Mouse (Mus musculus): ENCODE measurements at regions not wholly inside any gene's neighbourhood (a gene's known extent, or its start where the extent isn't known, plus 50 kb on each side); places are given as distances from the start of the nearest gene placed in this dataset.

DNA sequence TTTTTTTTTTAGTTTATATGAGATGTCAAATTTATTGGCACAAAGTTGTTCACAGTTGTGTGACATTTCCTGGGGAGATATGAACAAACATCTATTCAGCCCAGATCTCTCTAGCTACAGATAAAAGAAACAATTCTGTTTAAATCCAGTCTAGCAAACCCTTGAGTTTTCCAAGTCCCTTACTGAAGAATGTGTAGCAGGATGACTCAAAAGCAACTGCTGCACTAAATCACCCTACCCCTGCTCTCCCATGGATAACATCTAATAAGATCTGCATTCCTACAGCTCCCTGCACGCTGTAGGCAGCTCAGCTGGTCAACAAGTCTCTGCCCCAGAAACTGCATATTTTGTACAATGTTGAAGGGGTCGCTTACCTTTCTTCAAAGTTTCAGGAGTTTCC lies 1242.6 kb upstream of the Lrrc6 start:
- DNase-seq (ENCODE audit: low spot score) (no peak), ATAC-seq (replicated peaks; ENCODE audit: low FRiP score) (no peak)
- H3K4me3 ChIP-seq (ENCODE audit: low read depth, low read length) = no peak overlapping the region

DNA sequence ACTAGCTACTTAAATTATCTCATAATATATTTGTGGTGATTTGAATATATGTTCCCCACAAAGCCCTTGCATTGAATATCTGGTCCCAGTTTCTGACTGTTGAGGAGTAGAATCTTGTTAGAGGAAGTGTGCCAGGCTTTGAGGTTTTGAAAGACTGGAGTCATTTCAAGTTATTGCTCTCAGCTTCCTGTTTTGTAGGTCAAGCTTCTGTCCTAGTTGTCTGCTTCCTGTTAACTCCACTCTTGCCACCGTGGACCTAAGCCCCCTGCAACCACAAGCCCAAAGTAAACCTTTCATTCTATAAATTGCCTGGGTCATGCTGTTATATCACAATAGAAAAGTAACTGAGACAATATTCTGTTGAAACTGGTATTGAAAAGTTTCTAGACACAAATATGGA lies 1232.3 kb upstream of the Lrrc6 start:
- Histone ChIP-seq H3K4me2 (no peak overlapping the region), H3K9me3 (ENCODE audit: control insufficient read depth, low read length) (no peaks in the 10 kb centered on the region), H3K4me1 (replicated peaks; ENCODE audit: control insufficient read depth, insufficient read depth, low read length) (no peaks in the 10 kb centered on the region), H3K9ac (ENCODE audit: low read depth, low read length) (no peak overlapping the region), H3K27me3 (replicated peaks; ENCODE audit: control insufficient read depth, insufficient read depth, low read length) (no peaks in the 10 kb centered on the region), H3K36me3 (ENCODE audit: control insufficient read depth, insufficient read depth, low read length) (no peaks in the 10 kb centered on the region), H3K27ac (ENCODE audit: low read depth, low read length) (no peak overlapping the region), H3K4me3 (ENCODE audit: low read depth, low read length) (no peak overlapping the region)
- no peak for DNase-seq (ENCODE audit: low spot score)
- ATAC-seq (replicated peaks; ENCODE audit: low FRiP score) = no peak
- WGBS = 36% methylated on average over 1 of the region's 1 CpGs

More for the DNA sequence above, 1242.6 kb upstream of the Lrrc6 start:
- Histone ChIP-seq H3K36me3 (ENCODE audit: control insufficient read depth, insufficient read depth, low read length) (no peaks in the 10 kb centered on the region), H3K4me2 (no peak overlapping the region), H3K9me3 (ENCODE audit: control insufficient read depth, low read length) (no peaks in the 10 kb centered on the region), H3K9ac (ENCODE audit: low read depth, low read length) (no peak overlapping the region), H3K27me3 (replicated peaks; ENCODE audit: control insufficient read depth, insufficient read depth, low read length) (no peaks in the 10 kb centered on the region), H3K4me1 (replicated peaks; ENCODE audit: control insufficient read depth, insufficient read depth, low read length) (no peaks in the 10 kb centered on the region), H3K27ac (ENCODE audit: low read depth, low read length) (no peak overlapping the region)
- WGBS = 60% methylated on average over 2 of the region's 2 CpGs

DNA sequence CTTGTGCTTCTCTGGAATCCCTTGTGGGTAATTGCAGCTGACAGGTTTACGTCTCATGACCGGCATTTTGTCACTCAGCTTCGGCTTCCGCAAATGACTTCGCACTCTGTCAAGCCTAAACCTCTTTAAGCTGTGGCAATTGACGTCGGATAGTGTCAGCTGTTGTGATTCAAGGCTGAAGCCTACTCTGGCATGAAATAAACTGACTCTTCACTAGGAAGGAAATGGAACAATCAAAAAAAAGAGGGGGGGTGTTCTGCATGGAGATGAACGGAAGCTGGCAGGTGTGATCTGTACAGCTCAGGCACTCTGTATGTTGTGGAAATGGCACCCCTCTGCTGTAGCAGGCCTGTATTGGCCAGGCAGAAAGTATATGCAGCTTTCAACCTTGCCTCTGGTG lies 1228.8 kb upstream of the Lrrc6 start:
- no peaks in the 10 kb centered on the region for H3K27me3 ChIP-seq (replicated peaks; ENCODE audit: control insufficient read depth, insufficient read depth, low read length)

DNA sequence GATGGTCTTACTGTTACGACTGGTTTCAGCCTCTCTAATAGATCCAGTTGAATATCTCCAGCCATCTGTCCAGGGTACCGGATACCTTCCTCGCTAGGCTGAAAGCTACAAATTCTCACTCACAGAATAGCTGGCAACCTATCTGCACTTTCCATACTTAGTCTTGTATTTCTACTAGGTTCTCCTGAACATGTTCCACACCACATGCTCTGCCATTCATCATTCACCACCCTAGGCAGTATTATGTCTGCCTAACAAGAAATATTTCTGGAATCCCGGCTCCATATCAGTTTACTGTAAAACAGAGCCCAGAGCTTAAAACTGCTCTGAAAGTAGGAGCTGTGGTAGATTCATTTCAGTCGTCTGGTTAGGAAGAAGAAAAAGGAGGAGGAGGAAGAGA lies 1224.5 kb upstream of the Lrrc6 start:
- Histone ChIP-seq H3K4me2 (no peak overlapping the region), H3K9me3 (ENCODE audit: control insufficient read depth, low read length) (no peaks in the 10 kb centered on the region)

More for the DNA sequence above, 1228.8 kb upstream of the Lrrc6 start:
- Histone ChIP-seq H3K4me1 (replicated peaks; ENCODE audit: control insufficient read depth, insufficient read depth, low read length) (no peaks in the 10 kb centered on the region), H3K36me3 (ENCODE audit: control insufficient read depth, insufficient read depth, low read length) (no peaks in the 10 kb centered on the region), H3K27ac (ENCODE audit: low read depth, low read length) (no peak overlapping the region), H3K4me3 (ENCODE audit: low read depth, low read length) (no peak overlapping the region), H3K9me3 (ENCODE audit: control insufficient read depth, low read length) (no peaks in the 10 kb centered on the region), H3K4me2 (no peak overlapping the region), H3K9ac (ENCODE audit: low read depth, low read length) (no peak overlapping the region)
- 82% methylated on average over 8 of the region's 8 CpGs for WGBS
- ATAC-seq (replicated peaks; ENCODE audit: low FRiP score) = no peak
- no peak for DNase-seq (ENCODE audit: low spot score)

DNA sequence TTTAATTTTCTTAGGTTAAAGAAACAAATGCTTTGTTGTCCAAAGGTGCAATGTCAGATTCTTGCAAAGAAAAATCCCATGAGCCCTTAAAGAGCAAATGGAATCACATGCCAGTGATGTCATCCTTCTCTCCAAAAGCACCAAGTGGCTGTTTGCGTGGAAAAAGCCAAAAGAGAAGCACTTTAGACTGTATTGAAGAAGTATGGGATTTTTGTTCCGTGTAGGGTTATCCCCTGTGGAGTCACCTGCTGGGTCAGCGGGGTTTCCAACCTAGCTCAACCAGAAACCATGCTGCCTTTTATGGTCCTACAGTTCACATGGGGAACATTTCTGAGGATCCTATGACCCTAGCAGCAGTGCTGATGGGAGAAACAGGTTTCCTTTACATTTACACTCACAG lies 1213.5 kb upstream of the Lrrc6 start:
- H3K36me3 ChIP-seq (ENCODE audit: control insufficient read depth, insufficient read depth, low read length) = no peaks in the 10 kb centered on the region
- H3K9ac ChIP-seq (ENCODE audit: low read depth, low read length) = no peak overlapping the region
- no peaks in the 10 kb centered on the region for H3K27me3 ChIP-seq (replicated peaks; ENCODE audit: control insufficient read depth, insufficient read depth, low read length)
- DNase-seq (ENCODE audit: low spot score) (no peak), ATAC-seq (replicated peaks; ENCODE audit: low FRiP score) (no peak)
- H3K4me2 ChIP-seq = no peak overlapping the region
- WGBS = 77% methylated on average over 3 of the region's 3 CpGs
- no peak overlapping the region for H3K27ac ChIP-seq (ENCODE audit: low read depth, low read length)
- no peak overlapping the region for H3K4me3 ChIP-seq (ENCODE audit: low read depth, low read length)
- H3K9me3 ChIP-seq (ENCODE audit: control insufficient read depth, low read length) = no peaks in the 10 kb centered on the region
- H3K4me1 ChIP-seq (replicated peaks; ENCODE audit: control insufficient read depth, insufficient read depth, low read length) = no peaks in the 10 kb centered on the region

More for the DNA sequence above, 1224.5 kb upstream of the Lrrc6 start:
- Histone ChIP-seq H3K36me3 (ENCODE audit: control insufficient read depth, insufficient read depth, low read length) (no peaks in the 10 kb centered on the region), H3K27me3 (replicated peaks; ENCODE audit: control insufficient read depth, insufficient read depth, low read length) (no peaks in the 10 kb centered on the region), H3K27ac (ENCODE audit: low read depth, low read length) (no peak overlapping the region), H3K9ac (ENCODE audit: low read depth, low read length) (no peak overlapping the region), H3K4me3 (ENCODE audit: low read depth, low read length) (no peak overlapping the region), H3K4me1 (replicated peaks; ENCODE audit: control insufficient read depth, insufficient read depth, low read length) (no peaks in the 10 kb centered on the region)
- WGBS = 61% methylated on average over 5 of the region's 5 CpGs
- no peak for DNase-seq (ENCODE audit: low spot score)
- no peak for ATAC-seq (replicated peaks; ENCODE audit: low FRiP score)

DNA sequence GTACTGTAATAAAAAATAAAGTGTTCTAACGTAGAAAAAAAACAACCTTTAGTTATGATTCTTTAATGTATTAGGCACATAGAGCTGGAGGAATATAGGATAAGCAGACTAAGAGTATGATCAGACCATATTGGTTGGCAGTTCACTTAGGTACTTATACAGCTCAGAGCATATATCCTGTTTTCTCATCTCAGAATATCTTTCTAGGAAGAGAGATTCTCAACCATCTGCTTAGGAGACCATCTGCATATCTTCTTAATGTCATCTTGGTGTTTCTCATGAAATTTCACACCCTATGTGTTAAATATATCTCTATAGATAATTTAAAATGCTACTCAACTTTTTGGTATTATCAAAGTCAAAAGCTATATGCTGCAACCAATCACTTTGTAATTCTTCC lies 1185.4 kb upstream of the Lrrc6 start:
- ATAC-seq (replicated peaks; ENCODE audit: low FRiP score) (no peak), DNase-seq (ENCODE audit: low spot score) (no peak)
- Histone ChIP-seq H3K9me3 (ENCODE audit: control insufficient read depth, low read length) (no peaks in the 10 kb centered on the region), H3K27me3 (replicated peaks; ENCODE audit: control insufficient read depth, insufficient read depth, low read length) (no peaks in the 10 kb centered on the region), H3K36me3 (ENCODE audit: control insufficient read depth, insufficient read depth, low read length) (no peaks in the 10 kb centered on the region), H3K4me3 (ENCODE audit: low read depth, low read length) (no peak overlapping the region), H3K27ac (ENCODE audit: low read depth, low read length) (no peak overlapping the region), H3K4me2 (no peak overlapping the region), H3K9ac (ENCODE audit: low read depth, low read length) (no peak overlapping the region), H3K4me1 (replicated peaks; ENCODE audit: control insufficient read depth, insufficient read depth, low read length) (no peaks in the 10 kb centered on the region)
- 63% methylated on average over 1 of the region's 1 CpGs for WGBS

DNA sequence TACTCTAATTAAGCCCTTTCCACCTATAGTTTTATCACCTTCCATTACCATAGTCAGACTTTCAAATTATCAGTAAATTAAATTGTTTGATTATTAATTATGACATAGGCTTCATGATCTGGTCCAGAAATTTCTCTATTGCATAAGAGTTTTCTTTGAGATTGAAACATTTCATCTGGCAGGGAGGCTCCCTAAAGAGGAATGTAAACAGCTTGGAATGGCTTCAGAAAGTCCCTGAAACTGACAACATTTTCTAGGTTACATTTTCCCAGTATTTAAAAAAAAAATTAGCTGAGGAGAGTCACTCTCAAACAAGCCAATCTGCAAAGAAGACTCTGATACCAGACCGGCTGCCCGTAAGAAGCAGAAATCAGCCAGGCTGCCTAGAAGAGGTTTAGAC lies 1172.6 kb upstream of the Lrrc6 start:
- 90% methylated on average over 2 of the region's 2 CpGs for WGBS
- no peaks in the 10 kb centered on the region for H3K9me3 ChIP-seq (ENCODE audit: control insufficient read depth, low read length)
- no peak overlapping the region for H3K4me2 ChIP-seq
- DNase-seq (ENCODE audit: low spot score) (no peak), ATAC-seq (replicated peaks; ENCODE audit: low FRiP score) (no peak)
- H3K4me1 ChIP-seq (replicated peaks; ENCODE audit: control insufficient read depth, insufficient read depth, low read length) = no peaks in the 10 kb centered on the region
- no peaks in the 10 kb centered on the region for H3K27me3 ChIP-seq (replicated peaks; ENCODE audit: control insufficient read depth, insufficient read depth, low read length)
- no peak overlapping the region for H3K4me3 ChIP-seq (ENCODE audit: low read depth, low read length)
- no peak overlapping the region for H3K9ac ChIP-seq (ENCODE audit: low read depth, low read length)
- H3K27ac ChIP-seq (ENCODE audit: low read depth, low read length) = no peak overlapping the region
- no peaks in the 10 kb centered on the region for H3K36me3 ChIP-seq (ENCODE audit: control insufficient read depth, insufficient read depth, low read length)

DNA sequence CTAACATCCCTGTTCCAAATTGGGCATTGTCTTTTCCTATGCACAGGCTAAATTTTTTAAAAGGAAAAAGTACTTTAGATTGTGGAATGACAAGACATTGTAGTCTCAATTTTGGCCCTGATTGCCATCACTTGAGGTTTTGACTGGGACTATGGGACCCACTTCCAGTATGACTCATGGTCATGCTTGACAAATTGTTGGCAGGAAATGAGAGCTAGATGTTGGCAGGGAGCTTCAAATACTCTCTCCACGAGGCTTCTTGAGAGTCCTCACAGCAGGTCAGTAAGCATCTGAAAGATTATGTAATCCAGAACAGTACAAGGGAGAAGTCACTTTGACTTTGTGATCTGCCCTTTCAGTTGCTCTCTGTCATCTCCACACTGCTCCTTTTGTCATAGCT lies 1135.4 kb upstream of the Lrrc6 start:
- WGBS = 47% methylated on average over 1 of the region's 1 CpGs

DNA sequence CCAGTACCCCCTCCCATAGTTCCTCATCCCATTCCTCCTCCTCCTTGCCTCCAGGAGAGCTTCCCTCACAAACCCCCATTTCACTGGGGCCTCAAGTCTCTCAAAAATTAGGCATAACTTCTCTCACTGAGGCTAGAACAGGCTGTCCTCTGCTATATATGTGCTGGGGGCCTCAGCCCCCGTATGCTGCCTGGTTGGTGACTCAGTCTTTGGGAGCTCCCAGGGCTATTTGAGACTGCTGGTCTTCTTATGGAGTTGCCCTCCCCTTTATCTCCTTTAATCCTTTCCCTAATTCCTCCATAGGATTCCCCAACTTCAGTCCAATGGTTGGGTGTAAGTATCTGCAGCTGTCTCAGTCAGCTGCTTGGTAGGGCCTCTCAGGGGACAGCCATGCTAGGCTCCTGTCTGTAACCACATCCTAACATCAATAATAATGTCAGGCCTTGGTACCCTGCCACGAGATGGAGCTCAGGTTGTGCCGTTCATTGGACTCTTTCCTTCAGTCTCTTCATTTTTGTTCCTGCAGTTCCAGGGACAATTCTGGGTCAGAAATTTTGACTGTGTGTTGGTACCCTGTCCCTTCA lies 1126.1 kb upstream of the Lrrc6 start:
- WGBS = 71% methylated on average over 3 of the region's 3 CpGs

More for the DNA sequence above, 1135.4 kb upstream of the Lrrc6 start:
- no peaks in the 10 kb centered on the region for H3K27me3 ChIP-seq (replicated peaks; ENCODE audit: control insufficient read depth, insufficient read depth, low read length)
- H3K27ac ChIP-seq (ENCODE audit: low read depth, low read length) = no peak overlapping the region
- H3K9me3 ChIP-seq (ENCODE audit: control insufficient read depth, low read length) = no peaks in the 10 kb centered on the region
- no peaks in the 10 kb centered on the region for H3K4me1 ChIP-seq (replicated peaks; ENCODE audit: control insufficient read depth, insufficient read depth, low read length)
- H3K4me2 ChIP-seq = no peak overlapping the region
- ATAC-seq (replicated peaks; ENCODE audit: low FRiP score) (no peak), DNase-seq (ENCODE audit: low spot score) (no peak)
- H3K9ac ChIP-seq (ENCODE audit: low read depth, low read length) = no peak overlapping the region
- H3K4me3 ChIP-seq (ENCODE audit: low read depth, low read length) = no peak overlapping the region
- H3K36me3 ChIP-seq (ENCODE audit: control insufficient read depth, insufficient read depth, low read length) = no peaks in the 10 kb centered on the region

More for the DNA sequence above, 1126.1 kb upstream of the Lrrc6 start:
- H3K4me1 ChIP-seq (replicated peaks; ENCODE audit: control insufficient read depth, insufficient read depth, low read length) = no peaks in the 10 kb centered on the region
- H3K27me3 ChIP-seq (replicated peaks; ENCODE audit: control insufficient read depth, insufficient read depth, low read length) = no peaks in the 10 kb centered on the region
- no peaks in the 10 kb centered on the region for H3K36me3 ChIP-seq (ENCODE audit: control insufficient read depth, insufficient read depth, low read length)
- no peak overlapping the region for H3K9ac ChIP-seq (ENCODE audit: low read depth, low read length)
- DNase-seq (ENCODE audit: low spot score) = no peak
- no peak overlapping the region for H3K4me2 ChIP-seq
- H3K27ac ChIP-seq (ENCODE audit: low read depth, low read length) = no peak overlapping the region
- H3K9me3 ChIP-seq (ENCODE audit: control insufficient read depth, low read length) = no peaks in the 10 kb centered on the region; the same call in 1 of the 2 replicates
- H3K4me3 ChIP-seq (ENCODE audit: low read depth, low read length) = no peak overlapping the region
- ATAC-seq (replicated peaks; ENCODE audit: low FRiP score) = no peak
